Mouse (Mus musculus): ENCODE data around the gene Tex10. TPM values are rescaled to one million over a fixed set of nuclear protein-coding genes. Genes with fewer than 3 reads are reported as not detected.
"Not testable (repeated sequence)": the region's sequence is repeated elsewhere in the genome, so short reads cannot be mapped to it uniquely, and the experiment has no call there.

The Tex10 gene
- total and polyA plus RNA-seq, 2 experiments, result 4.0 to 9.6 TPM

DNA sequence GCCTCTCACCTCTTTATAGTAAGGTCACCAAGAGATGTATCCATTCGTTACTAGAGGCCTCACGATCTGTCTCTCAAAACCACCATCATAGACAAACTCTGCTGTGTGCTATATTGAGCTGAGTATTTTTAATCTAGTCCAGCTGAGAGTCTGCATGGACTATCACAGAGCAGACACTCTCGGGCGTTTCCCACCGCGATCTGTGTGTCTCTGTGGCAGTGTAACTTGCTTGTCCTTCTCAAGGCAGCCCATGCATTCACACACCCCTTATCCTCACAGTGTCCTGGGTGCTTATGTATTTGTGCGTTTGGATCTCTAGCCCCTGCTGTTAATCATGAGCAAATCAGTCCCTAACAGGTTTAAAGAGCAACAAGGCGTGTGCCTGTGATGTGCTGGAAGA is 59.8 kb downstream of the Tex10 start:
- Histone ChIP-seq H3K36me3 (ENCODE audit: control insufficient read depth, insufficient read depth, low read length) (no peaks in the 10 kb centered on the region; the same call in 1 of the 2 replicates), H3K9ac (ENCODE audit: low read depth, low read length) (no peak overlapping the region), H3K4me1 (ENCODE audit: control insufficient read depth, insufficient read depth, low read length) (no peaks in the 10 kb centered on the region), H3K27me3 (ENCODE audit: control insufficient read depth, insufficient read depth, low read length) (no peaks in the 10 kb centered on the region), H3K79me2 (ENCODE audit: control insufficient read depth, insufficient read depth, low read length) (no peaks in the 10 kb centered on the region), H3K27ac (replicated peaks; ENCODE audit: insufficient read depth, low read depth, low read length) (no peak overlapping the region), H3K4me3 (ENCODE audit: insufficient read depth, low read depth, low read length) (no peak overlapping the region)
- 96% methylated on average over 8 of the region's 8 CpGs for WGBS
- no peak for DNase-seq (ENCODE audit: extremely low read depth, low read depth, low spot score)
- TF ChIP-seq CTCF (IDR thresholded peaks at IDR 0.05; ENCODE audit: low read depth, low read length) (no peak), POLR2A (IDR thresholded peaks at IDR 0.05; ENCODE audit: extremely low read depth, insufficient read depth, low read length) (no peak)

DNA sequence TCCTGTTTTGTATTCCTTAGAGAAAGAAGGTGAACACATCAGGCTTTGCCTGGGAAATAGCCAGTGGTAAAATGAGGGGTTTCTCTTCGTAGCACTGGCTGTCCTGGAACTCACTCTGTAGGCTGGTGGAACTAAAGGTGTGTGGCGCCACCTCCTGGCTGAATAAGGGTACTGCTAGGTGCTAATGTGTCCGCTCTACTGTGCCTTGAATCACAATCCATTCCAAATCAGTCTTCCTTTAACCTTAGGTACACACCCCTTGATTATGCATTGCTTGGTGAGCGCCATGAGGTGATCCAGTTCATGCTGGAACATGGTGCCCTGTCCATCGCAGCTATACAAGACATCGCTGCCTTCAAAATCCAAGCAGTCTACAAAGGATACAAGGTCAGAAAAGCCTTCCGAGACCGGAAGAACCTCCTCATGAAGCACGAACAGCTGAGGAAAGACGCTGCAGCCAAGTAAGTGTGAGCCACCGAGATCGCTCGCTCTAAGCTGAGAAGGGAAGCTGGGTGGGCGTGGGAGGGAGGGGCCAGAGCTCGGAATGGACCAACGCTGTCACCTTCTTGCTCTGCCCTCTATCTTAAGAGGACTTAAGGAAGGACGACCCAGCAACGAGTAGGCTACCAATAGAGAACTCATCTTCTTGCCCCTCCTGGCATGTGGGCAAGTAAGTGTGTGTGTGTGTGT is 65.8 kb downstream of the Tex10 start:
- Histone ChIP-seq H3K9ac (ENCODE audit: low read depth, low read length) (no peak overlapping the region), H3K4me3 (ENCODE audit: insufficient read depth, low read depth, low read length) (no peak overlapping the region), H3K4me1 (ENCODE audit: control insufficient read depth, insufficient read depth, low read length) (no peaks in the 10 kb centered on the region), H3K27ac (replicated peaks; ENCODE audit: insufficient read depth, low read depth, low read length) (no peak overlapping the region), H3K27me3 (ENCODE audit: control insufficient read depth, insufficient read depth, low read length) (no peaks in the 10 kb centered on the region), H3K79me2 (ENCODE audit: control insufficient read depth, insufficient read depth, low read length) (no peaks in the 10 kb centered on the region), H3K36me3 (ENCODE audit: control insufficient read depth, insufficient read depth, low read length) (no peaks in the 10 kb centered on the region; the same call in 1 of the 2 replicates)
- DNase-seq (ENCODE audit: extremely low read depth, low read depth, low spot score), result peak; percentile 8
- TF ChIP-seq POLR2A (IDR thresholded peaks at IDR 0.05; ENCODE audit: extremely low read depth, insufficient read depth, low read length), result no peak
- TF ChIP-seq CTCF (IDR thresholded peaks at IDR 0.05; ENCODE audit: low read depth, low read length), result peak; percentile 80
- 63% methylated on average over 18 of the region's 18 CpGs for WGBS

DNA sequence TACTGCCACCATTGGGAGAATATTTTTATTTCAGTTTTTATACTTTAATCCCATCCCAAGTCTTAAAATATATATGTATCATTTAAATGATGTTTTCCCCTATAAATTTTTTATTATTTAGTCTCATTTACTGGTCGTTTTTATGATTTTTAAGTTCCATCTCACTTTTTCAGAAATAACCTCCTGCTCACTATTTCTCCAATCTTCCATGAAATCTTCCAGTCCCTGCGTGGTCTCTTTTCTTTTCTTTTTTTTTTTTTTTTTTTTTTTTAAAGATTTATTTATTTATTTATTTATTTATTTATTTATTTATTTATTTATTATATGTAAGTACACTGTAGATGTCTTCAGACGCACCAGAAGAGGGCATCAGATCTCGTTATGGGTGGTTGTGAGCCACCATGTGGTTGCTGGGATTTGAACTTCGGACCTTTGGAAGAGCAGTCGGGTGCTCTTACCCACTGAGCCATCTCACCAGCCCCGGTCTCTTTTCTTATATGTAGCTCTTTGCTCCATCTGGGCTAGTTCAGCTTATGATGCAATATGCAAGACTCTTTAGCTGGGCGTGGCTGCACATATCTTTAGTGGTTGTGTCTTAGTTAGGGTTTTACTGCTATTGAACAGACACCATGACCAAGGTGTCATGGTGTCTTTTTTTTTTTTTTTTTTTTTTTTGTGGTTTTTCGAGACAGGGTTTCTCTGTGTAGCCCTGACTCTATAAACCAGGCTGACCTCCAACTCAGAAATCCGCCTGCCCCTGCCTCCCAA is 67.4 kb downstream of the Tex10 start:
- not testable (repeated sequence) for H3K9ac ChIP-seq (ENCODE audit: low read depth, low read length); H3K79me2 ChIP-seq (ENCODE audit: control insufficient read depth, insufficient read depth, low read length); H3K27ac ChIP-seq (replicated peaks; ENCODE audit: insufficient read depth, low read depth, low read length); H3K36me3 ChIP-seq (ENCODE audit: control insufficient read depth, insufficient read depth, low read length); H3K4me3 ChIP-seq (ENCODE audit: insufficient read depth, low read depth, low read length); H3K4me1 ChIP-seq (ENCODE audit: control insufficient read depth, insufficient read depth, low read length); DNase-seq (ENCODE audit: extremely low read depth, low read depth, low spot score); H3K27me3 ChIP-seq (ENCODE audit: control insufficient read depth, insufficient read depth, low read length)
- 90% methylated on average over 10 of the region's 10 CpGs for WGBS

DNA sequence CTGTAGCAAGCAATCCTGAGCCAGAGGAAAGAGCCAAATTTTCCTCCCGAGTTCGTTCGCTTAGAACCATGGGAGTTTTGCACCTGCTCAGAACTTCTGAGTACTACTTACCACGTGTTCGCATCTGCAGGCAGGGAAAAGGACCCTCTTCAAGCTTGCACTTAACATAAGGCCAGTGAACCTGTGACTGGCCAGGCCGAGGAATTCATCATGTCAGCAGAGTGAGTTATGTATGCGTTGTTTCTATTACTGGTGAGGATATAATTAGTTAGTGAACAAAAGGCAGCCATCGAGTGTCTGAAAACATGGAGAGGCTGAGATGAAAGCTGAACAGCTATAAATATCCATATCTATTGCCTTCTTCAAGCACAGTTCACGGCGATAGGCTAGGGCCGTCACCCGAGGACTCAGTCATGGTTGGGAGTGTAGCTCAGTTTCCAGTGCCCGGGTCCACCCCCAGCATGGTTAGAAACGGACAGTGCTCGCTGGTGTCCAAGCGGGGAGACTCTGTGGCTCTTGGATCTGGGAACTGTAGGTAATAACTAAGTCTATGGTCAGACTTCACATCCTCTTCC is 70.1 kb downstream of the Tex10 start:
- Histone ChIP-seq H3K9ac (ENCODE audit: low read depth, low read length) (no peak overlapping the region), H3K4me1 (ENCODE audit: control insufficient read depth, insufficient read depth, low read length) (no peaks in the 10 kb centered on the region), H3K36me3 (ENCODE audit: control insufficient read depth, insufficient read depth, low read length) (peaks cover 3% of the 10 kb centered on the region; the same call in 1 of the 2 replicates), H3K27ac (replicated peaks; ENCODE audit: insufficient read depth, low read depth, low read length) (no peak overlapping the region), H3K4me3 (ENCODE audit: insufficient read depth, low read depth, low read length) (no peak overlapping the region), H3K27me3 (ENCODE audit: control insufficient read depth, insufficient read depth, low read length) (no peaks in the 10 kb centered on the region), H3K79me2 (ENCODE audit: control insufficient read depth, insufficient read depth, low read length) (no peaks in the 10 kb centered on the region)
- WGBS, result 92% methylated on average over 16 of the region's 16 CpGs
- TF ChIP-seq CTCF (IDR thresholded peaks at IDR 0.05; ENCODE audit: low read depth, low read length), result no peak
- no peak for TF ChIP-seq POLR2A (IDR thresholded peaks at IDR 0.05; ENCODE audit: extremely low read depth, insufficient read depth, low read length)
- no peak for DNase-seq (ENCODE audit: extremely low read depth, low read depth, low spot score)

DNA sequence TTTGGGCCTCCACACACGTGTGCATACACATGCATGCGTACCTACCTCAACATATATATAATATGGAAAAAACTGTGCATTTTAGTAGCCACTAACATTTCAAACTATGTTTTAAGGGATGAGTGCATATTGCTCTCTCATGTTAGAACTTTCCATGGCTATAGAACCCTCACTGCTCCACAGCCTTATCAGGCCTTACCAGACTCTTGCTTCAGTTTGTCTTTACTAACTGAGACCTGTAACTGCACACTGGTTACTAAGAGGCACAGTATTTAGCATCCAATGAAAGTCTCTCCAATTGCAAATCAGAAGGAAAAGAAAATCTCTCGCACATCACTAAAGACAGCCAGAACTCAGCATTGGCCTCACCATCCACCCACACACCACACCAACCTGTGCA is 76.3 kb downstream of the Tex10 start:
- Histone ChIP-seq H3K27me3 (ENCODE audit: control insufficient read depth, insufficient read depth, low read length) (no peaks in the 10 kb centered on the region), H3K9ac (ENCODE audit: low read depth, low read length) (no peak overlapping the region), H3K36me3 (ENCODE audit: control insufficient read depth, insufficient read depth, low read length) (peaks cover 9% of the 10 kb centered on the region; the same call in 1 of the 2 replicates), H3K4me1 (ENCODE audit: control insufficient read depth, insufficient read depth, low read length) (no peaks in the 10 kb centered on the region), H3K27ac (replicated peaks; ENCODE audit: insufficient read depth, low read depth, low read length) (no peak overlapping the region), H3K79me2 (ENCODE audit: control insufficient read depth, insufficient read depth, low read length) (no peaks in the 10 kb centered on the region), H3K4me3 (ENCODE audit: insufficient read depth, low read depth, low read length) (no peak overlapping the region)
- no peak for DNase-seq (ENCODE audit: extremely low read depth, low read depth, low spot score)
- WGBS, result 96% methylated on average over 3 of the region's 3 CpGs
- no peak for TF ChIP-seq POLR2A (IDR thresholded peaks at IDR 0.05; ENCODE audit: extremely low read depth, insufficient read depth, low read length)
- TF ChIP-seq CTCF (IDR thresholded peaks at IDR 0.05; ENCODE audit: low read depth, low read length), result no peak

Measured in liver, adult 2 months (tissue).